Mouse (Mus musculus): ENCODE data around the gene Nup133. TPM values are rescaled to one million over a fixed set of nuclear protein-coding genes. Genes with fewer than 3 reads are reported as not detected.
A peak's percentile ranks its signal among the peaks of the same experiment; 100 is the strongest.

Gene Nup133
- polyA plus RNA-seq, 2 experiments, result 27.0 to 32.2 TPM

DNA sequence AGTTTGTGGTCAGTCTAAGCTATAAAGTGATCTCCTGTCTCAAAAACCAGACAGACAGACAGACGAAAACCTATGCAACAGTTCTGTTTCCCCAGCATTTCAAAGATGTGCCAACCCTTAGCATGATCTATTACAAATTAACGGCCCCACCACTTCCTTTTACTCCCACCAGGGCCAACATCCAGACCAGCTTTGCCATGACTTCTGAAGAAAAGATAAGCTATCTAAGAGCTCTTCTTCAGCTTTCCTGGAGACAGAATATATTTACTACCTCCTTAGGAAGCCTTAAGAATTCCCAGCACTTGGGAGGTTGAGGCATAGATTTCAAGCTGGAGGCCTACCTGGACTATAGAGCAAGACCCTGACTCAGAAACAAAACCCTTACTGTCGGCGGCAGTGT is 31.2 kb upstream of the Nup133 start:
- no peak overlapping the region for H3K27ac ChIP-seq (replicated peaks; ENCODE audit: low read depth, low read length)
- WGBS, result 67% methylated on average over 4 of the region's 4 CpGs
- DNase-seq (ENCODE audit: low spot score) (no peak), ATAC-seq (ENCODE audit: low FRiP score, low read depth) (no peak)
- H3K9ac ChIP-seq (ENCODE audit: low read depth, low read length, severe bottlenecking), result no peak overlapping the region
- no peaks in the 10 kb centered on the region for H3K36me3 ChIP-seq (ENCODE audit: control insufficient read depth, insufficient read depth, low read length)
- no peak overlapping the region for H3K4me3 ChIP-seq (replicated peaks; ENCODE audit: low read length)
- H3K9me3 ChIP-seq (ENCODE audit: control insufficient read depth, low read length), result no peaks in the 10 kb centered on the region
- no peaks in the 10 kb centered on the region for H3K4me1 ChIP-seq (ENCODE audit: control insufficient read depth, insufficient read depth, low read length)
- no peaks in the 10 kb centered on the region for H3K27me3 ChIP-seq (ENCODE audit: control insufficient read depth, insufficient read depth, low read length)
- TF ChIP-seq POLR2A (IDR thresholded peaks at IDR 0.05; ENCODE audit: borderline replicate concordance, extremely low read depth, insufficient read depth, insufficient read length), result no peak
- H3K4me2 ChIP-seq (replicated peaks; ENCODE audit: low read depth, low read length, severe bottlenecking), result no peak overlapping the region

DNA sequence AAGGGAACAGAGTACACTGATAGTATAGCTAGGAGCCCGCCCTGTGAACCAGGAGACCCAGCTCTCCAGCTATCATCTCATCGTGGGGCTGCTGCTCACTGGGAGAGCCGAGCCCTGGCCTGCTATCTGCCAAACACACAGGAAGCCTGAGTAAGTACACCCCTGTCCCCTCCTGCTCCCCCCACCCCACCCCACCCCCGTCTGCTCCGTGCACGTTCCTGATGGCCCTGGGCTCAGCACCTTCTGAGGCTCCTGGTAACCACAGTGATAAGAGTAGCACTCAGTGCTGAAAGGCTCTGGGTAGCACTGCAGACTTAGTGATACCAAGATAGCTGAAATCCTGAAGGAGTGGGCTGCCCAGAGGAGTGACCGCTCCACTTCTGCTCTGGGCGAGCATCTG is 29.9 kb upstream of the Nup133 start:
- TF ChIP-seq POLR2A (IDR thresholded peaks at IDR 0.05; ENCODE audit: borderline replicate concordance, extremely low read depth, insufficient read depth, insufficient read length), result no peak
- Histone ChIP-seq H3K36me3 (ENCODE audit: control insufficient read depth, insufficient read depth, low read length) (no peaks in the 10 kb centered on the region), H3K4me2 (replicated peaks; ENCODE audit: low read depth, low read length, severe bottlenecking) (no peak overlapping the region), H3K27ac (replicated peaks; ENCODE audit: low read depth, low read length) (no peak overlapping the region), H3K27me3 (ENCODE audit: control insufficient read depth, insufficient read depth, low read length) (no peaks in the 10 kb centered on the region), H3K4me3 (replicated peaks; ENCODE audit: low read length) (no peak overlapping the region), H3K4me1 (ENCODE audit: control insufficient read depth, insufficient read depth, low read length) (no peaks in the 10 kb centered on the region), H3K9me3 (ENCODE audit: control insufficient read depth, low read length) (no peaks in the 10 kb centered on the region), H3K9ac (ENCODE audit: low read depth, low read length, severe bottlenecking) (no peak overlapping the region)
- ATAC-seq (ENCODE audit: low FRiP score, low read depth), result no peak
- DNase-seq (ENCODE audit: low spot score), result no peak
- 73% methylated on average over 8 of the region's 8 CpGs for whole genome bisulfite sequencing

DNA sequence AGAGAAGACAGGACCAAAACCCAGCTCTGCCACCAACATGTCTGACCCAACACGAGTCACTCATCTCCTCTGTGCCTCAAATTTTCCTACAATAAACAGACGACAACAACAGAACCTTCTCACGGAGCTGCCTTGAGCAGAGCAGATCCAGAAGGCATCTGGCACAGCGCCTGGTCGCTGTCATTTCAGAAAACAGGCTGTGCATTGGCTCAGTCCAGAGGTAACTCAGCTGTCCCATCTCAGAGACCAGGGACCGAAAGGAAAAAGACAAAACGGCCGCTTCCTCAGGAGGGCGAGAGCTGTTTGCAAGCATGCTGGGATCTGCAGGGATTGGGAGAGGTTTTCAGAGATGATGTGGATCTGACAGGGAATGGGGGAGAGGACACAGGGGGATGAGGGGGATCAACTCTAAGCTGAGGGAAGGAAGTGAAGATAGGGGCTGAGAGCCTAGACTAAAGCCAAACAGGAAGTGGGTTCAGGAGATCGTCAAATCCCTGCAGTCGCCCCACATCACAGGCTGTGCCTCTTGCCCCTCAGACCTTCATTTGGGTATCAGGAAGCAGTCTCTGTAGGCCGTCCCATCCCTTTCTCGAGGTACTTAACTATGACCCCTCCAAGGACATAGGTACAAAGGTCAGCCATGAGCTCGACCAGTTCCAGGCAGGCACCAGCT is 29.2 kb upstream of the Nup133 start:
- H3K27me3 ChIP-seq (ENCODE audit: control insufficient read depth, insufficient read depth, low read length), result no peaks in the 10 kb centered on the region
- no peaks in the 10 kb centered on the region for H3K9me3 ChIP-seq (ENCODE audit: control insufficient read depth, low read length)
- H3K9ac ChIP-seq (ENCODE audit: low read depth, low read length, severe bottlenecking), result peak overlapping the region; percentile 38; the same call in 1 of the 2 replicates
- H3K36me3 ChIP-seq (ENCODE audit: control insufficient read depth, insufficient read depth, low read length), result no peaks in the 10 kb centered on the region
- TF ChIP-seq POLR2A (IDR thresholded peaks at IDR 0.05; ENCODE audit: borderline replicate concordance, extremely low read depth, insufficient read depth, insufficient read length), result no peak
- 65% methylated on average over 14 of the region's 14 CpGs for WGBS
- DNase-seq (ENCODE audit: low spot score) (no peak), ATAC-seq (ENCODE audit: low FRiP score, low read depth) (no peak)
- no peak overlapping the region for H3K4me3 ChIP-seq (replicated peaks; ENCODE audit: low read length)
- H3K27ac ChIP-seq (replicated peaks; ENCODE audit: low read depth, low read length), result no peak overlapping the region
- no peak overlapping the region for H3K4me2 ChIP-seq (replicated peaks; ENCODE audit: low read depth, low read length, severe bottlenecking)
- no peaks in the 10 kb centered on the region for H3K4me1 ChIP-seq (ENCODE audit: control insufficient read depth, insufficient read depth, low read length)

DNA sequence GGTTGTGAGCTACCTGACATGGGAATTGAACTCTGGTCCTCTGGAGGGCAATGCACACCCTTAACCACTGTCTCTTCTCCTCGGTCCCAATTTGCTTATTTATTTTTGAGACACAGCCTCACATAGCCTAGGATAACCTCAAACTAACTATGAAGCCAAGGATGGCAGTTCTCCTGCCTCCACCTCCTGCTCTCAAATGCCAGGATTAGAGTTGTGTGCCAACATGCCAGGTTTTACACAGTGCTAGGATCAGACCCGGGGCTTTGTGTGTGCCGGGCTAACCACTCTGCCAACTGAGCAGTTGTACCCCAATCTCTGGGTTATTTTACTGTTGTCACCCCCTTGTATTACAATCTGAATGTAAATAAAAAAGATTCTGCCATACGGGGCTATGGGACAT is 28.4 kb upstream of the Nup133 start:
- H3K4me1 ChIP-seq (ENCODE audit: control insufficient read depth, insufficient read depth, low read length), result no peaks in the 10 kb centered on the region
- H3K36me3 ChIP-seq (ENCODE audit: control insufficient read depth, insufficient read depth, low read length), result no peaks in the 10 kb centered on the region
- no peak overlapping the region for H3K27ac ChIP-seq (replicated peaks; ENCODE audit: low read depth, low read length)
- no peak overlapping the region for H3K4me3 ChIP-seq (replicated peaks; ENCODE audit: low read length)
- H3K27me3 ChIP-seq (ENCODE audit: control insufficient read depth, insufficient read depth, low read length), result no peaks in the 10 kb centered on the region
- DNase-seq (ENCODE audit: low spot score) (no peak), ATAC-seq (ENCODE audit: low FRiP score, low read depth) (no peak)
- no peaks in the 10 kb centered on the region for H3K9me3 ChIP-seq (ENCODE audit: control insufficient read depth, low read length)
- H3K4me2 ChIP-seq (replicated peaks; ENCODE audit: low read depth, low read length, severe bottlenecking), result no peak overlapping the region
- no peak for TF ChIP-seq POLR2A (IDR thresholded peaks at IDR 0.05; ENCODE audit: borderline replicate concordance, extremely low read depth, insufficient read depth, insufficient read length)
- H3K9ac ChIP-seq (ENCODE audit: low read depth, low read length, severe bottlenecking), result no peak overlapping the region
- 88% methylated on average over 4 of the region's 4 CpGs for WGBS

DNA sequence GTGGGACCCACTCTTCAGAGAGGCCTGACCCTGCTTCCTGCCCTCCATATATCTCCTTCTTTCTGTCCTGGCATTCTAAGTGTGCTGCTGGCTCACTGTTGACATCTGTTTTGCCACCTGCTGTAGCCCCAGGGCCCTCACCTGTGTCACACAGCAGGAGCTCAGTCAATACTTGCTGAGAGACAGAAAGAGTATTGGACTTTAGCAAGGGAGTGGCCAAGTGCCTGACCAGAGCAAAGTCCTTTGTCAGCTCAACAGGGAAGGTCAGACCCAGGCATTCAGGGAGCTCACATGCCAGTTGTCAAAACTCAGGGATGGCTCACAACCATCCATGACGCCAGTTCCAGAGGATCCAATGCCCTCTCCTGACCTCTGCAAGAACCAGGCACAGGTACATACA is 24.4 kb upstream of the Nup133 start:
- no peak overlapping the region for H3K4me3 ChIP-seq (replicated peaks; ENCODE audit: low read length)
- no peaks in the 10 kb centered on the region for H3K27me3 ChIP-seq (ENCODE audit: control insufficient read depth, insufficient read depth, low read length)
- WGBS, result 58% methylated on average over 1 of the region's 1 CpGs
- ATAC-seq (ENCODE audit: low FRiP score, low read depth) (no peak), DNase-seq (ENCODE audit: low spot score) (no peak)
- H3K4me1 ChIP-seq (ENCODE audit: control insufficient read depth, insufficient read depth, low read length), result no peaks in the 10 kb centered on the region
- H3K27ac ChIP-seq (replicated peaks; ENCODE audit: low read depth, low read length), result no peak overlapping the region
- TF ChIP-seq POLR2A (IDR thresholded peaks at IDR 0.05; ENCODE audit: borderline replicate concordance, extremely low read depth, insufficient read depth, insufficient read length), result no peak
- H3K9me3 ChIP-seq (ENCODE audit: control insufficient read depth, low read length), result no peaks in the 10 kb centered on the region
- H3K9ac ChIP-seq (ENCODE audit: low read depth, low read length, severe bottlenecking), result no peak overlapping the region
- H3K4me2 ChIP-seq (replicated peaks; ENCODE audit: low read depth, low read length, severe bottlenecking), result no peak overlapping the region
- H3K36me3 ChIP-seq (ENCODE audit: control insufficient read depth, insufficient read depth, low read length), result no peaks in the 10 kb centered on the region
